Mouse (Mus musculus) spleen, adult 12 weeks (tissue): ENCODE measurements at regions not wholly inside any gene's neighbourhood (a gene's known extent, or its start where the extent isn't known, plus 50 kb on each side); places are given as distances from the start of the nearest gene placed in this dataset.

ENCODE experiments used
- DNase-seq: peaks from one replicate; pipeline ENCODE4 v3.0.0; 2022; ENCODE audit warnings: low spot score

DNA sequence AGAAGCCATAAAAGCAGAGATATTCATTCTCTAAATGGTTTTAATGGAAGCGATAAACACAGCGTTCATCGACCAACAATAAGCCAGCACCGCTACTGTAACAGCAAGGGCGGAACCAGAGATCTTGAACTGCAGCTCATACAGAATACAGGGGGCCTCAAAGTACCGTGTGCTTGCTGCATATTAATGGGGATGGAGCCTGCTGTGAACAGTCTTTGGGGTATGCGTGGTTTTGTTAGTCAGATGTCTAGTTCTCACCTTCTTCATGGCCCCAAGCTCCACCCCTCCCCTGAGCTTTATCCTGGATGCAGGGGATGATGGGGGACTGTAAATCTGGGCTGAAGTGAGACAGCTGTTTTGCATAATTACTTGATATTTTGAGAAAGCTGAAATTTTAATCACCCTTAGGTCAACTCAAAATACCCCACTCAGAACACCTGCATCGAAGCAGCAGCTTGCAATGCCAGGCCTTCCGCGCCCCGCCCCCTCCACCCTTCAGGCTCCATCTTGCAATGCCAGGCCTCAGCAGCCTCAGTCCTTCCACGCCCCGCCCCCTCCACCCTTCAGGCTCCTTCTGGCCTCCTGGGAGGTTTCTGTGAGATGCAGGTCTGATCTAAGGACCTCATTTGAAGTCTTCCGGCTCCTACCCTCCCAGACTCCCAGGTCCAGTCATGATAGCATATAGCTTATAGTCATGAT lies 73.5 kb upstream of the Tspan5 start:
- DNase-seq, result no peak

DNA sequence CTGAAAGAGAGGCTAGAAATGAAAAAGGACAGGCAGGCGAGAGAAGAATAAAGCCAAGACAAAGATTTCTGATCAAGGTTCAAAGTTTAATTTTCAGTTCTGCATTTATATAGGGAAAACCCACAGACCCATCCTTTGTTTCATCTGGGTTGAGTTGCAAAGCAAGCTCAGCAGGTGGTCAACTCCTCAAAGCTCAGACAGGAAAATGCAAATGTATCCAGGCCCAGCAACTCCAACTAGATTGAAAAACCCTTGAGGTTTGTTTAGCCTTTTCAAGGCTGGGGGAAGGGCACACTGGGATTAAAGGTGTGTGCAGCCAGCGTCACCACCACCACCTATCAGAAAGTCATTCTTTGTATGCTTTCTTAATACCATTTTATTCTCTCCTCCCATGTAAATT lies 66.1 kb upstream of the Tspan5 start:
- DNase-seq, result no peak

DNA sequence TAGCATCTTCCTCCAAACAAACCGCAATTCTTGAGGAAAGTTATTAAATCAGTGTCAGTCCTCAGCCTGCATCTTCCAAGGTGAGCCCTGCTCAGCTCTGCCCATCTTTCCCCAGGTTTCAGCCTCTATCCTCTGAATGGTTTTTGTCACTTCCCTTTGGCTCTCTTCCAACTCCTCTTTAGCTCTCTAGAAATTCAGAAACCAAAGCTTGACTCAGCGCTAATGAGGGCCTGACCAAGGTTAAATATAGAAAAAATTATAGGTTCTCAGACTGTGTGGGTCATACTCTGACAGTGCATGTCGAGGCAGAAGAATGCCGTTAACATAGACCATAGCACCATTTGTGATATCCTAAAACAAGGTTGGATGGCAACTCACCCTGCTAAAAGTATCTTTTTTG lies 63.6 kb upstream of the Tspan5 start:
- no peak for DNase-seq

DNA sequence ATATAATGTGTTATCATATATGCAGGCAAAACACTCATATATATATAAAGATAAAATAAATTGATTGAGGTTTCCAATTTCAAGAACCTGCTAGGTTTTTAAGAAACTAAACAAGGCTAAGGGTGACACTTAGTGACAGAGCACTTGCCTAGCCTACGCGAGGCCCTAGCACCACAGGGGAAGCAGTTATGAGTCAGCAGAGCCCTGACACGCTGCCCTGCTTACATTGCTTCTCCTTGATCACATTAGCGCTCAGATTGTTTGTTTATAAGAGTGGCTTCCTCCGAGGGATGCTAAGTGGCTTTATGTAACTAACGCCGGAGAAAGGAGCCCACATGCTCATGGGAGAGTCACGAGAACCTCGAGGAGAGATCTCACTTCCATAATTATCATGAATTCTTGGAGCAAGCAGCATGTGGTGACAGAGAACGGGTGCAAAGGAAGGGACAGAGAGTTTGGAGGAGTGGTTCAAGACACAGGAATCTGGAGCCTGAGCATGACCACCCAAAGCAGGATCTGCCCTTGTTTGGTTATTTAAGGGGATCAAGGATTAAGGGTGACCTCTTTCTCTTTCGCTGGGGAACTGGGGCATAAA lies 55.3 kb upstream of the Tspan5 start:
- no peak for DNase-seq

DNA sequence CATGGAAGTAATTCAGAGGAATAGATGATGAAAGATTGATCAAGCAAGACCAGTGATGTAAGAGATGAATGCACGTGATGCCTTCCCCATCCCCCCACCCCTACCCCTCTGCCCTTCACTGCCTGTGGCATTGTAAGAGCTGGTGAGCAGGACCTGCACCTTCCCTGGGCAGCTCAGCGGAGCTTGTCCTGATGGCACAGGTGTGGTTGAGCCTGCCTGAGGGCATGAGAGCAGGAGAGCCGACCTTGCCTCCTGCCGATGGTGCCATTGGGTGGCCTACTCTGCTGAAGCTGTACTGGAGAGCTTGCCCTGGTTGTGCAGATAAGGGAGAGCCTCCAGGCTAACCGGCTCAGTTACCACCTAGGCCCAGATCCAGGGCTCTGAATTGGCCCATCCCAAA lies 53.4 kb upstream of the Tspan5 start:
- no peak for DNase-seq
